Mouse (Mus musculus) heart, embryonic 16.5 days (tissue): Measurements from ENCODE around the gene D10Jhu81e. TPM values are rescaled to one million over a fixed set of nuclear protein-coding genes. Genes with fewer than 3 reads are reported as not detected.

ENCODE experiments used
- ATAC-seq: fragments of 200-750 bp; cut with Nextera tagmentation; replicated peaks from 2 replicates; pipeline ENCODE4 v1.8.0; 2017; ENCODE audit warnings: moderate number of reproducible peaks; ENCODE audit not compliant: insufficient read depth, low FRiP score; ENCODE audit errors: extremely low read depth
- H3K27ac ChIP-seq: fragments of 300-500 bp; sonication (generic); 2 replicates; pipeline ENCODE4 v1.5.1; 2014; ENCODE audit warnings: mild to moderate bottlenecking, low read length, control low read depth, moderate library complexity
- H3K27me3 ChIP-seq: fragments of 300-500 bp; sonication (generic); 2 replicates; pipeline ENCODE4 v1.6.1; 2014; ENCODE audit warnings: low read length, mixed read lengths; ENCODE audit not compliant: control insufficient read depth, insufficient read depth
- H3K36me3 ChIP-seq: fragments of 300-500 bp; sonication (generic); 2 replicates; pipeline ENCODE4 v1.6.1; 2014; ENCODE audit not compliant: control insufficient read depth, insufficient read depth
- H3K4me1 ChIP-seq: fragments of 300-500 bp; sonication (generic); 2 replicates; pipeline ENCODE4 v1.6.1; 2014; ENCODE audit warnings: low read length, mixed read lengths; ENCODE audit not compliant: control insufficient read depth, insufficient read depth
- H3K4me2 ChIP-seq: fragments of 300-500 bp; sonication (generic); 2 replicates; pipeline ENCODE4 v1.6.1; 2014; ENCODE audit warnings: low read depth, mild to moderate bottlenecking, control low read depth, low read length
- H3K4me3 ChIP-seq: fragments of 300-500 bp; sonication (generic); 2 replicates; pipeline ENCODE4 v1.5.1; 2014; ENCODE audit warnings: mild to moderate bottlenecking, control low read depth, low read length
- H3K9ac ChIP-seq: fragments of 300-500 bp; sonication (generic); 2 replicates; pipeline ENCODE4 v1.6.1; 2014; ENCODE audit warnings: low read length, control low read depth
- H3K9me3 ChIP-seq: fragments of 300-500 bp; sonication (generic); replicated peaks from 2 replicates; pipeline ENCODE4 v1.6.1; 2016; ENCODE audit warnings: low read length; ENCODE audit not compliant: control insufficient read depth
- WGBS: fragments of 180-500 bp; shearing (Covaris S2); extraction: QIAGEN DNeasy Blood & Tissue Kit; methylation state at CpG from one replicate; pipeline ENCODE4 v1.1.7; 2014; 5-methylcytosine and 5-hydroxymethylcytosine counted together
- polyA plus RNA-seq: library from polyadenylated mRNA; unstranded; fragments of >200 nt; fragmentation: Nextera tagmentation; extraction: Ambion mirVana; gene quantifications from 2 replicates; pipeline ENCODE4 v1.2.1, GENCODE M21; 2015

Gene D10Jhu81e
- polyA plus RNA-seq, 1 experiment from 2014 or later = 75.3 TPM

DNA sequence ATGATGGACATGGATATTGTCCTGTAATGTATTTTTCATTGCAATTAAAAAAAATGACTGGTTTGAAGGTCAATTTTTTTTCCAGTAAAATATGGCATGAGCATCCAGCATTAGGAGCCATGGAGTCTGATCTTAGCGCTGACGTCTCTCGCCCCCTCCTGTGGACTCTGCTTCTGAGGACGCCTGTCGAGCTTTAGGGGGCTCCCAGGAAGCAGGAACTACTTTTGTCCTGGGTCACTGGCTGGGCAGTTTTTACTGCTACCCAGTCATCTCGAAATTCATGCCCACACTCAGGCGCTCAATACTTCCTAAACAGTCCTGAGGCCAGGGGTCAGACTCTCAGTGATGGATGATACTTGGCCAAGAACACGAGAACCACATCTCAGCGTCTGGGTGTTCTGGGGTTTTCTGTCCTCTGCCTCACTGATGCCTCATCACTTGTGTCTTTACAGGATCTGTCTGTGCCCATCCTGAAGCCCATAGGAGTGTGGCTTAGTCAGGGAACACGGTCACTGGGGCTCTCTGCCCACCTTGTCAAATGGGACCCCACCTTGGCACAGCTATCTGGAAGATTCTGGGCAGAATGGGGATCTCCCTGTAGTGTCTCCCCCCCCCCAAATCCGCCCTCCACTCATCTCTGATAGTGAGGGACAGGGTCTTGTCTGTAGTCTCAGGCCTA lies 29.9 kb downstream of the D10Jhu81e start:
- 77% methylated on average over 11 of the region's 11 CpGs for WGBS
- H3K27ac ChIP-seq = 0 out of 2 replicates have a peak overlapping the region, but pooled peaks have one; percentile 24
- H3K9ac ChIP-seq = no peak overlapping the region
- H3K4me3 ChIP-seq = no peak overlapping the region
- H3K4me1 ChIP-seq = peaks cover 8% of the 10 kb centered on the region
- no peaks in the 10 kb centered on the region for H3K9me3 ChIP-seq
- no peaks in the 10 kb centered on the region for H3K27me3 ChIP-seq
- no peak overlapping the region for H3K4me2 ChIP-seq
- ATAC-seq = no peak
- H3K36me3 ChIP-seq = no peaks in the 10 kb centered on the region

DNA sequence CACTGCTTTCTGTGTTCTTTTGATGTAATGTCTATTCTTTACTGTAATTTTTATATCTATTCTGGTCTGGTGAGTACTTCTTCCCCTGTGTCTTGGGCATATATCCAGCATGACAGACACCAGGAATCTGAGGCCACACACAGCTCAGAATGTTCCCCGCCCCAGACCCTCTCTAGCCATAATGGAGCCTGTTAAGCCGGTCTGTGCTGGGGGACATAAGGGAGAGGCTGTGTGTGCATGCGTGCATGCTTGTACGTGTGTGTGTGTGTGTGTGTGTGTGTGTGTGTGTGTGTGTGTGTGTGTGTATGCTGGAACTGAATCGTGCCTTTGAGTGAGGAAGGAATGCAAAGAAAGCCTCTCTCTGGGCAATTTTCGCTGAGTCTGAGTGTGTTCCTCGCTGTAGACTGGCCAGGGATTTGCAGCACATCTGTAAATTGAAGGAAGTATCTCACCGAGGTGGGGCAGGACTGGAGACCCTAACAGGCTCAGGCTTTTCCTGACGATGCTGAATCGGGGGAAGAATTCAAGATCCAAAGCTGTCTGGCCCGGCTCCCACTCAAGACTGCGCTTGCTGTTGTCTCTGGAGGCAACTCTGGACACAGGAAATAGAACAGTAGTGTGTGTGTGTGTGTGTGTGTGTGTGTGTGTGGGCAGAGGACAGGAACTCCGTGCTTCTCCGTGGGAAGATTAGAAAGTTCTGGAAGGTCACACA lies 30.6 kb downstream of the D10Jhu81e start:
- Histone ChIP-seq H3K27ac (peak overlapping the region; percentile 67), H3K4me1 (peaks cover 15% of the 10 kb centered on the region), H3K4me2 (peak overlapping the region; percentile 24), H3K27me3 (no peaks in the 10 kb centered on the region), H3K4me3 (no peak overlapping the region), H3K36me3 (no peaks in the 10 kb centered on the region), H3K9ac (no peak overlapping the region), H3K9me3 (no peaks in the 10 kb centered on the region)
- WGBS = 41% methylated on average over 14 of the region's 14 CpGs
- peak; percentile 38; the same call in 1 of the 2 replicates for ATAC-seq

DNA sequence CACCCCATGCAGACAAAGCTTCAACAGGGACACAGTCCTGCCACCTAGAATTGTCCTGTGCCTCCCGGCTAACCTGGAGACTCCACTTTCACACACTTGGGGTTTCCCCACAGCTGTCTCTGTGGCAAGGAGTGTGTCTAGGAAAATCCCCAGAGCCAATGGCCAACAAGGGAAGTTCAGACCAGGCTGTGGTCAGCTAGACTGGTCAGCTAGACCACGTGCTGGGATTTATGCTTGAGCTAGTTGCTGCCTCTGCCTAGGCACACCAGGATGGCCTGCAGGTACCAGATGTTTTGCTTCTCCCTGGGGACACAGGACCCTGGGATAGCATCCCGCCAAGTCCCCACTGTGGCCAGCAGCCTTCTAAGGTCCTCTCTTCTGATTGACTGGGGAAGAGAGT lies 32.4 kb downstream of the D10Jhu81e start:
- Histone ChIP-seq H3K36me3 (no peaks in the 10 kb centered on the region), H3K4me1 (peaks cover 15% of the 10 kb centered on the region), H3K9me3 (no peaks in the 10 kb centered on the region), H3K4me2 (no peak overlapping the region), H3K27ac (no peak overlapping the region), H3K4me3 (no peak overlapping the region), H3K27me3 (no peaks in the 10 kb centered on the region), H3K9ac (no peak overlapping the region)
- 81% methylated on average over 3 of the region's 3 CpGs for WGBS
- no peak for ATAC-seq

DNA sequence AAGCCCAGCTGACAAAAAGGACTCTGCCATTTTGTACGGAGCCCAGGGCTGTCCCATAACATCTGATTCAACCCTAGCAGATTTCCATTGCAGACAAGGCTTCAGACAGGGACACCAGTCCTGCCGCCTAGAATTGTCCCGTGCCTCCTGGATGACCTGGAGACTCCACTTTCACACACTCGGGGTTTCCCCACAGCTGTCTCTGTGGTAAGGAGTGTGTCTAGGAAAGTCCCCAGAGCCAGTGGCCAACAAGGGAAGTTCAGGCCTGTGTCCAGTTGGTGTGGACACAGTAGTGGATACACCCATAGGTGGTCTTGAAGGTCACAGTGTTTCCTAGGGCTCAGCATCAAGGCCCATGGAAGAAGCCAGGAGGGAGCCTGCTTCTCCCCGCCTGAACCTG lies 33.6 kb downstream of the D10Jhu81e start:
- WGBS = 84% methylated on average over 5 of the region's 5 CpGs

DNA sequence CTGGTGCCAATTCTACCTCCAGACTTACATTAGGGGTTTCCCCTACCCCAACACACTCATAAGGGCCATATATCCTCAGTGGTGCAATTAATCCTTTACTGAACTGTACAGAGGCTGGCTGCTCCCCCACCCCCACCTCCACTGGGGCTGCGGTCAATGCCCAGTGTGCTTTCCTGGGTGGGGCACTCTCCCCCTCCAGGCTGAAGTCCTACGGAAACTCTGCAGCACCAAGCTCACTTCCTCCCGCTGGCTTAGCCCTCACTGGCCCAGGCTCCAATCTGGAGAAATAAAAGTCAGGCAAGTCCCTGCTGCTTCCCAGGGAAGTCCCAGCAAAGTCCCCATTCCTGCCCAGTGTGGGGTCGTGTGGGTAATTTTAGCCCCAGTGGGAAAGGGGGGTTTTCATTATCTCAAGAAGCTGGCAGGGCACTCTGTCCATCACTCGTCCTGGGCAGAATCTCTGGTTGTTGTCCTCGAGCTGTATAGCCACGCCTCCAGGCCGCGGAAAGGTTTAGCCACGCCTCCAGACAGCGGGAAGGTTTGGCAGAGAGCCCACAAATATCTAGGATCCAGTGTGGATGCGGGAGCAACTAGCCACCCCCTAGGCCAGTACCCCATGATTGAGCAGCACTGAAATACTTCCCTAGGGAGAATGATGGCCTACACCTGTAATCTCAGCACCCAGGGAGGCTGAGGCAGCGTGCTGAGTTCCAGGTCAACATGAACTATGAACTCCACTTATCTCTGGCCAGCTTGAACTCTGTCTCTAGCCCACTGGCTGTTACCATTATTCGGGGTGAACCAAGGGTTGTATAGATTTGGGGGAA lies 34.4 kb downstream of the D10Jhu81e start:
- H3K4me2 ChIP-seq = peak overlapping the region; percentile 45
- H3K27me3 ChIP-seq = no peaks in the 10 kb centered on the region
- no peaks in the 10 kb centered on the region for H3K36me3 ChIP-seq
- H3K27ac ChIP-seq = no peak overlapping the region
- 0 out of 2 replicates have a peak, but pooled peaks have one; percentile 16 for ATAC-seq
- no peak overlapping the region for H3K4me3 ChIP-seq
- no peak overlapping the region for H3K9ac ChIP-seq
- H3K4me1 ChIP-seq = peaks cover 15% of the 10 kb centered on the region
- WGBS = 12% methylated on average over 14 of the region's 14 CpGs
- no peaks in the 10 kb centered on the region for H3K9me3 ChIP-seq

More for the DNA sequence above, 33.6 kb downstream of the D10Jhu81e start:
- no peak overlapping the region for H3K9ac ChIP-seq
- no peaks in the 10 kb centered on the region for H3K27me3 ChIP-seq
- no peak overlapping the region for H3K4me2 ChIP-seq
- H3K9me3 ChIP-seq = no peaks in the 10 kb centered on the region
- ATAC-seq = no peak
- peaks cover 15% of the 10 kb centered on the region for H3K4me1 ChIP-seq
- H3K36me3 ChIP-seq = no peaks in the 10 kb centered on the region
- no peak overlapping the region for H3K27ac ChIP-seq
- H3K4me3 ChIP-seq = no peak overlapping the region

GRCm38 (mm10) chr10:78134400-78134799 lies 35.2 kb downstream of the D10Jhu81e start:
- H3K36me3 ChIP-seq = no peaks in the 10 kb centered on the region
- H3K9me3 ChIP-seq = no peaks in the 10 kb centered on the region
- H3K4me2 ChIP-seq = peak overlapping the region; percentile 45
- H3K4me3 ChIP-seq = no peak overlapping the region
- H3K9ac ChIP-seq = no peak overlapping the region
- H3K27me3 ChIP-seq = no peaks in the 10 kb centered on the region
- 64% methylated on average over 4 of the region's 4 CpGs for WGBS
- no peak for ATAC-seq
- no peak overlapping the region for H3K27ac ChIP-seq
- peaks cover 19% of the 10 kb centered on the region for H3K4me1 ChIP-seq

DNA sequence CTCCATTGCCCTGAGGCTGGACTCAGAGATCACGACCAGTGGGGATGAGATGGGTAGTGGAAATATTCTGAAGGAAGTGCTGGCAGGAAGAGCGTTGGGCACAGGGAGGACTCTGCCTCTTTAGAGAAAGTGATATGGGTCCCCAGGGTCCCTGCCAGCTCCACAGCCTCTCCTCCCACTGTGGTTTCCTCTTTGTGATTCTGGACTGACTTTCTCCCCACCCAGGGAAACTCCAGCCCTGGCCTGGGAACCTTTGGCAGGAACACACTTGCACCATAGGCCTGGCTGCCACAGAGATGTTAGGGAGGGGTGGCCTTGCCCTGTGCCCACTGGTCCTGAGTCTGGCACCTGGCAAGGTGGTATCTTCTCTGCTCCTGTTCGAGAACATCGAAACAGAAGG lies 39.6 kb downstream of the D10Jhu81e start:
- no peaks in the 10 kb centered on the region for H3K27me3 ChIP-seq
- H3K4me3 ChIP-seq = no peak overlapping the region
- no peaks in the 10 kb centered on the region for H3K36me3 ChIP-seq
- WGBS = 65% methylated on average over 4 of the region's 4 CpGs
- ATAC-seq = no peak
- peaks cover 14% of the 10 kb centered on the region for H3K4me1 ChIP-seq
- H3K4me2 ChIP-seq = no peak overlapping the region
- H3K27ac ChIP-seq = no peak overlapping the region
- H3K9me3 ChIP-seq = no peaks in the 10 kb centered on the region
- no peak overlapping the region for H3K9ac ChIP-seq

DNA sequence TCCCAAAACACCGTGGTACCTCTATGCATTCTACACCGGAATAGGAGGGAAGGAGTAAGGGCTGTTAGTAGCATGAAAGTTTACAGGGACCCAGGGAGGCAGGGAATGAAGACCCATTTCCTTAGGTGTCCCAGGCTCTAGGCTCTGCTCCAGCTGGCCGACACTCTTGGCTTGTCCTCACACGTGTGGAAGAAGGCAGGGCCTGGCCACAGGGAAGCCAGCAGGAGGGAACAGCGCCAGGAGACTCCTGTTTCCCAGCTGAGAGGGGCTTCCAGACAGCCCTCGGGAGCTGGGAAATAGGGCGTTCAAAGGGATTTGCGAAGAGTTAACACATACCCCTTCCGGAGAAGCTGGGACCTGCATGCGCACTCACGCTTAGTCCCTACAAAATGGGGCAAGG lies 40.2 kb downstream of the D10Jhu81e start:
- ATAC-seq = no peak
- H3K4me3 ChIP-seq = no peak overlapping the region
- H3K27ac ChIP-seq = no peak overlapping the region
- peaks cover 8% of the 10 kb centered on the region for H3K4me1 ChIP-seq
- H3K9me3 ChIP-seq = no peaks in the 10 kb centered on the region
- 37% methylated on average over 11 of the region's 11 CpGs for WGBS
- H3K27me3 ChIP-seq = no peaks in the 10 kb centered on the region
- no peaks in the 10 kb centered on the region for H3K36me3 ChIP-seq
- no peak overlapping the region for H3K4me2 ChIP-seq
- H3K9ac ChIP-seq = no peak overlapping the region
